In genomic region chr5:38702091-38702490, GRCm38 (mm10) we compare ENCODE assay signal across 26 mouse cellular contexts.
"Had no signal": no experiment of that assay in that cellular context is flagged by ENCODE, and none has a peak within 500 bp of the region (broad histone marks: within the 10 kb centered on the region; RNA-seq: fewer than 3 reads in every experiment).

No protein-coding gene starts in this region.

- H3K27me3 ChIP-seq: heart, embryonic 13.5 days; heart, embryonic 15.5 days; hindbrain, embryonic 13.5 days; hindbrain, embryonic 15.5 days; intestine, embryonic 15.5 days; kidney, embryonic 15.5 days; limb, embryonic 13.5 days; limb, embryonic 15.5 days; liver, embryonic 13.5 days; liver, embryonic 15.5 days had no signal

- ATAC-seq: hindbrain, postnatal 0 days; intestine, embryonic 15.5 days had no signal

- H3K36me3 ChIP-seq: heart, embryonic 13.5 days; heart, embryonic 15.5 days; hindbrain, embryonic 13.5 days; hindbrain, embryonic 15.5 days; intestine, embryonic 15.5 days; kidney, embryonic 15.5 days; limb, embryonic 13.5 days; limb, embryonic 15.5 days; liver, embryonic 13.5 days; liver, embryonic 15.5 days had no signal

- H3K4me3 ChIP-seq: heart, embryonic 13.5 days; heart, embryonic 15.5 days; hindbrain, embryonic 13.5 days; hindbrain, embryonic 15.5 days; intestine, embryonic 15.5 days; kidney, embryonic 15.5 days; limb, embryonic 13.5 days; limb, embryonic 15.5 days; liver, embryonic 13.5 days; liver, embryonic 15.5 days had no signal

- H3K4me2 ChIP-seq: heart, embryonic 11.5 days; heart, embryonic 13.5 days; heart, embryonic 15.5 days; hindbrain, embryonic 13.5 days; hindbrain, embryonic 15.5 days; intestine, embryonic 15.5 days; kidney, embryonic 15.5 days; limb, embryonic 13.5 days; limb, embryonic 15.5 days; liver, embryonic 13.5 days; liver, embryonic 15.5 days had no signal

- H3K4me1 ChIP-seq: heart, embryonic 15.5 days; hindbrain, embryonic 13.5 days; hindbrain, embryonic 15.5 days; intestine, embryonic 15.5 days; kidney, embryonic 15.5 days; limb, embryonic 13.5 days; limb, embryonic 15.5 days; liver, embryonic 13.5 days; liver, embryonic 15.5 days had no signal

- H3K9ac ChIP-seq: heart, embryonic 13.5 days; heart, embryonic 15.5 days; hindbrain, embryonic 13.5 days; hindbrain, embryonic 15.5 days; intestine, embryonic 15.5 days; kidney, embryonic 15.5 days; limb, embryonic 13.5 days; limb, embryonic 15.5 days; liver, embryonic 13.5 days; liver, embryonic 15.5 days had no signal

- H3K27ac ChIP-seq: heart, embryonic 13.5 days; heart, embryonic 15.5 days; hindbrain, embryonic 13.5 days; hindbrain, embryonic 15.5 days; hindbrain, postnatal 0 days; intestine, embryonic 15.5 days; kidney, embryonic 15.5 days; kidney, postnatal 0 days; limb, embryonic 13.5 days; limb, embryonic 15.5 days; liver, embryonic 13.5 days; liver, embryonic 15.5 days had no signal

- DNase-seq: gastrocnemius, postnatal 14 days; gastrocnemius, postnatal 36 days; heart, adult 18-20 months; heart, postnatal 14 days; heart, postnatal 36 days; kidney, adult 11 months; kidney, adult 2 months; kidney, adult 9 months; kidney, postnatal 25 days; kidney, postnatal 4 days; layer of hippocampus, adult 9-11 months; layer of hippocampus, postnatal 36 days; left cerebral cortex, postnatal 4 days; liver, embryonic 13.5 days had no signal

- H3K9me3 ChIP-seq: heart, embryonic 13.5 days; heart, embryonic 15.5 days; hindbrain, embryonic 13.5 days; hindbrain, embryonic 15.5 days; intestine, embryonic 15.5 days; kidney, embryonic 15.5 days; limb, embryonic 13.5 days; limb, embryonic 15.5 days; liver, embryonic 13.5 days; liver, embryonic 15.5 days had no signal
